Mouse (Mus musculus) lung, embryonic 14.5 days (tissue): Measurements from ENCODE around the gene Atxn1. TPM values are rescaled to one million over a fixed set of nuclear protein-coding genes. Genes with fewer than 3 reads are reported as not detected.
A peak's percentile ranks its signal among the peaks of the same experiment; 100 is the strongest.

Experiments used
- ATAC-seq: fragments of 200-750 bp; cut with Nextera tagmentation; 2 replicates; pipeline ENCODE4 v1.8.0; 2017; ENCODE audit warnings: mild to moderate bottlenecking, moderate TSS enrichment, moderate library complexity; ENCODE audit not compliant: insufficient read depth
- DNase-seq: peaks from one replicate; pipeline ENCODE4 v3.0.0-alpha.2; 2015
- H3K27ac ChIP-seq: fragments of 300-500 bp; sonication (generic); 2 replicates; pipeline ENCODE4 v1.5.1; 2014; ENCODE audit warnings: low read depth, mild to moderate bottlenecking, moderate library complexity
- H3K27me3 ChIP-seq: fragments of 300-500 bp; sonication (generic); 2 replicates; pipeline ENCODE4 v1.6.1; 2014; ENCODE audit warnings: low read length, control low read depth; ENCODE audit not compliant: insufficient read depth
- H3K36me3 ChIP-seq: fragments of 300-500 bp; sonication (generic); 2 replicates; pipeline ENCODE4 v1.6.1; 2014; ENCODE audit warnings: control low read depth; ENCODE audit not compliant: insufficient read depth
- H3K4me1 ChIP-seq: fragments of 300-500 bp; sonication (generic); 2 replicates; pipeline ENCODE4 v1.6.1; 2014; ENCODE audit warnings: antibody characterized with exemption, control low read depth; ENCODE audit not compliant: insufficient read depth
- H3K4me2 ChIP-seq: fragments of 300-500 bp; sonication (generic); 2 replicates; pipeline ENCODE4 v1.6.1; 2014; ENCODE audit warnings: mild to moderate bottlenecking
- H3K4me3 ChIP-seq: fragments of 300-500 bp; sonication (generic); 2 replicates; pipeline ENCODE4 v1.5.1; 2014; ENCODE audit warnings: low read depth, low read length
- H3K9ac ChIP-seq: fragments of 300-500 bp; sonication (generic); 2 replicates; pipeline ENCODE4 v1.6.1; 2014
- H3K9me3 ChIP-seq: fragments of 300-500 bp; sonication (generic); 2 replicates; pipeline ENCODE4 v1.6.1; 2016; ENCODE audit warnings: low read depth, low read length, control low read depth
- CTCF ChIP-seq: IDR thresholded peaks from 2 replicates; pipeline ENCODE4 v1.5.1; 2016; ENCODE audit warnings: antibody characterized with exemption, low read depth
- WGBS: fragments of 180-500 bp; shearing (Covaris S2); extraction: QIAGEN DNeasy Blood & Tissue Kit; methylation state at CpG from one replicate; pipeline ENCODE4 v1.1.7; 2014; 5-methylcytosine and 5-hydroxymethylcytosine counted together
- polyA plus RNA-seq: library from polyadenylated mRNA; unstranded; fragments of >200 nt; fragmentation: Nextera tagmentation; extraction: Ambion mirVana; gene quantifications from 2 replicates; pipeline ENCODE4 v1.2.1, GENCODE M21; 2014

The Atxn1 gene
- polyA plus RNA-seq, 1 experiment from 2014 or later, result 3.9 TPM

GRCm38 (mm10) chr13:45692440-45692839 lies 272.4 kb downstream of the Atxn1 start:
- no peaks in the 10 kb centered on the region for H3K27me3 ChIP-seq
- H3K27ac ChIP-seq, result no peak overlapping the region
- TF ChIP-seq CTCF, result no peak
- DNase-seq (peak; percentile 9), ATAC-seq (no peak)
- 37% methylated on average over 9 of the region's 9 CpGs for WGBS
- H3K4me1 ChIP-seq, result peaks cover 9% of the 10 kb centered on the region
- no peaks in the 10 kb centered on the region for H3K36me3 ChIP-seq
- no peak overlapping the region for H3K4me2 ChIP-seq
- no peak overlapping the region for H3K4me3 ChIP-seq
- no peak overlapping the region for H3K9ac ChIP-seq
- no peaks in the 10 kb centered on the region for H3K9me3 ChIP-seq

GRCm38 (mm10) chr13:45690426-45690825 lies 274.4 kb downstream of the Atxn1 start:
- peaks cover 9% of the 10 kb centered on the region for H3K4me1 ChIP-seq
- TF ChIP-seq CTCF, result no peak
- no peak for DNase-seq
- 74% methylated on average over 1 of the region's 1 CpGs for WGBS
- no peaks in the 10 kb centered on the region for H3K9me3 ChIP-seq
- H3K27ac ChIP-seq, result no peak overlapping the region
- no peak overlapping the region for H3K4me3 ChIP-seq
- no peaks in the 10 kb centered on the region for H3K36me3 ChIP-seq
- no peak for ATAC-seq
- H3K27me3 ChIP-seq, result no peaks in the 10 kb centered on the region
- no peak overlapping the region for H3K9ac ChIP-seq
- H3K4me2 ChIP-seq, result no peak overlapping the region

GRCm38 (mm10) chr13:45688864-45689263 lies 275.9 kb downstream of the Atxn1 start:
- no peak overlapping the region for H3K9ac ChIP-seq
- no peaks in the 10 kb centered on the region for H3K36me3 ChIP-seq
- no peak overlapping the region for H3K4me2 ChIP-seq
- H3K27me3 ChIP-seq, result no peaks in the 10 kb centered on the region
- WGBS, result 75% methylated on average over 2 of the region's 2 CpGs
- ATAC-seq (no peak), DNase-seq (no peak)
- no peaks in the 10 kb centered on the region for H3K9me3 ChIP-seq
- TF ChIP-seq CTCF, result no peak
- H3K4me1 ChIP-seq, result peaks cover 8% of the 10 kb centered on the region
- no peak overlapping the region for H3K4me3 ChIP-seq
- H3K27ac ChIP-seq, result no peak overlapping the region

GRCm38 (mm10) chr13:45687581-45687980 lies 277.2 kb downstream of the Atxn1 start:
- Histone ChIP-seq H3K4me2 (no peak overlapping the region), H3K9me3 (no peaks in the 10 kb centered on the region), H3K4me1 (no peaks in the 10 kb centered on the region), H3K36me3 (no peaks in the 10 kb centered on the region), H3K27me3 (no peaks in the 10 kb centered on the region), H3K4me3 (no peak overlapping the region), H3K9ac (no peak overlapping the region), H3K27ac (no peak overlapping the region)
- WGBS, result 89% methylated on average over 8 of the region's 8 CpGs
- no peak for ATAC-seq
- TF ChIP-seq CTCF, result no peak
- no peak for DNase-seq

GRCm38 (mm10) chr13:45686309-45686582 lies 278.6 kb downstream of the Atxn1 start:
- 46% methylated on average over 3 of the region's 3 CpGs for WGBS
- H3K9ac ChIP-seq, result no peak overlapping the region
- no peak for TF ChIP-seq CTCF
- H3K36me3 ChIP-seq, result no peaks in the 10 kb centered on the region
- H3K4me3 ChIP-seq, result no peak overlapping the region
- no peak overlapping the region for H3K27ac ChIP-seq
- DNase-seq (no peak), ATAC-seq (no peak)
- no peak overlapping the region for H3K4me2 ChIP-seq
- H3K4me1 ChIP-seq, result no peaks in the 10 kb centered on the region
- no peaks in the 10 kb centered on the region for H3K9me3 ChIP-seq
- H3K27me3 ChIP-seq, result no peaks in the 10 kb centered on the region

GRCm38 (mm10) chr13:45685575-45686308 lies 279.1 kb downstream of the Atxn1 start:
- Histone ChIP-seq H3K4me1 (no peaks in the 10 kb centered on the region), H3K9ac (no peak overlapping the region), H3K36me3 (no peaks in the 10 kb centered on the region), H3K27ac (no peak overlapping the region), H3K9me3 (no peaks in the 10 kb centered on the region), H3K4me2 (no peak overlapping the region), H3K4me3 (no peak overlapping the region), H3K27me3 (no peaks in the 10 kb centered on the region)
- WGBS, result 75% methylated on average over 7 of the region's 7 CpGs
- TF ChIP-seq CTCF, result no peak
- ATAC-seq (no peak), DNase-seq (no peak)

GRCm38 (mm10) chr13:45684891-45685311 lies 279.9 kb downstream of the Atxn1 start:
- TF ChIP-seq CTCF, result no peak
- Histone ChIP-seq H3K9me3 (no peaks in the 10 kb centered on the region), H3K27me3 (no peaks in the 10 kb centered on the region), H3K4me2 (no peak overlapping the region), H3K36me3 (no peaks in the 10 kb centered on the region), H3K4me1 (no peaks in the 10 kb centered on the region), H3K9ac (no peak overlapping the region), H3K27ac (peak overlapping the region; percentile 47; the same call in 1 of the 2 replicates), H3K4me3 (no peak overlapping the region)
- DNase-seq (no peak), ATAC-seq (no peak)
- WGBS, result 41% methylated on average over 4 of the region's 4 CpGs
